Mouse (Mus musculus): ENCODE measurements at regions not wholly inside any gene's neighbourhood (a gene's known extent, or its start where the extent isn't known, plus 50 kb on each side); places are given as distances from the start of the nearest gene placed in this dataset.

- peak; percentile 33; the same call in 1 of the 2 replicates for TF ChIP-seq JUND (conservative IDR thresholded peaks at IDR 0.05; ENCODE audit: low read depth, low read length)
- TF ChIP-seq JUN (IDR thresholded peaks at IDR 0.05; ENCODE audit: insufficient read depth, low read depth, low read length), result peak; percentile 37; the same call in 1 of the 2 replicates
- TF ChIP-seq RCOR1 (conservative IDR thresholded peaks at IDR 0.05; ENCODE audit: low read depth, low read length), result 0 out of 2 replicates have a peak, but pooled peaks have one; percentile 20
- TF ChIP-seq SIN3A (IDR thresholded peaks at IDR 0.05; ENCODE audit: low read length), result peak; percentile 73; the same call in 1 of the 2 replicates
Observed at GRCm38 (mm10) chr6:68632309-68632708, 1096.7 kb upstream of the Tacstd2 start (continued).

GRCm38 (mm10) chr6:68631787-68632186, 1096.2 kb upstream of the Tacstd2 start:
- Histone ChIP-seq H3K4me3 (replicated peaks in 1 of 3; ENCODE audit: low read depth in 2 of 3, low read length in 2 of 3, poor library complexity in 1 of 3) (peak overlapping the region; percentile 53 to 87 (median 74)), H3K36me3 (replicated peaks in 1 of 2; ENCODE audit: control insufficient read depth in 1 of 2, insufficient read depth in 1 of 2, low read length in 1 of 2) (no peaks in the 10 kb centered on the region), H3K9ac (ENCODE audit: insufficient read depth, low read depth) (peak overlapping the region; percentile 90), H3K27me3 (replicated peaks) (no peaks in the 10 kb centered on the region), H3K4me2 (ENCODE audit: insufficient read depth, low read depth, poor library complexity, severe bottlenecking) (peak overlapping the region; percentile 38; the same call in 1 of the 2 replicates), H3K27ac (ENCODE audit: insufficient read depth, low read depth) (peak overlapping the region; percentile 96), H3K79me2 (replicated peaks; ENCODE audit: control insufficient read depth, extremely low read depth, insufficient read depth, poor library complexity, severe bottlenecking) (no peaks in the 10 kb centered on the region), H3K9me3 (replicated peaks; ENCODE audit: low read length) (no peaks in the 10 kb centered on the region), H3K4me1 (ENCODE audit: control insufficient read depth in 1 of 2, insufficient read depth in 2 of 2) (peaks cover 0 to 10% of the 10 kb centered on the region in 2 experiments; a peak in 2 of 4 replicates)
- dilution Hi-C loops (cut with MboI; ENCODE audit: extremely low pct_ligation_motif_present, extremely low pct_unique_long_range_greater_than_20kb, low sequenced_read_pairs), result no loop called here
- in situ Hi-C loops (cut with MboI; ENCODE audit: low pct_ligation_motif_present, low pct_unique_long_range_greater_than_20kb, low sequenced_read_pairs), result no loop called here
- DNase-seq (ENCODE audit: extremely low read depth), result peak; percentile 79
- TF ChIP-seq TCF12 (IDR thresholded peaks at IDR 0.05; ENCODE audit: low read depth, low read length), result peak; percentile 62
- no peak for TF ChIP-seq NELFE (IDR thresholded peaks at IDR 0.05; ENCODE audit: low read depth, low read length)
- TF ChIP-seq JUN (IDR thresholded peaks at IDR 0.05; ENCODE audit: insufficient read depth, low read depth, low read length), result peak; percentile 24; the same call in 1 of the 2 replicates
- TF ChIP-seq MYC (IDR thresholded peaks at IDR 0.05; ENCODE audit: low read depth, low read length), result no peak
- TF ChIP-seq MEF2A (IDR thresholded peaks at IDR 0.05; ENCODE audit: borderline replicate concordance, low read depth, low read length), result peak; percentile 35; the same call in 1 of the 2 replicates
- peak; percentile 72 for TF ChIP-seq EP300 (IDR thresholded peaks at IDR 0.05; ENCODE audit: low read length)
- TF ChIP-seq ETS1 (conservative IDR thresholded peaks at IDR 0.05; ENCODE audit: low read depth, low read length), result peak; percentile 44
- TF ChIP-seq MAZ (IDR thresholded peaks at IDR 0.05; ENCODE audit: low read depth, low read length), result no peak

GRCm38 (mm10) chr6:68606033-68606432, 1070.4 kb upstream of the Tacstd2 start:
- dilution Hi-C loops (cut with MboI; ENCODE audit: extremely low pct_ligation_motif_present, extremely low pct_unique_long_range_greater_than_20kb, low sequenced_read_pairs), result no loop called here

More at GRCm38 (mm10) chr6:68606033-68606432, 1070.4 kb upstream of the Tacstd2 start:
- Histone ChIP-seq H3K9me3 (replicated peaks; ENCODE audit: low read length) (no peaks in the 10 kb centered on the region), H3K9ac (ENCODE audit: insufficient read depth, low read depth) (no peak overlapping the region), H3K4me3 (replicated peaks in 1 of 3; ENCODE audit: low read depth in 2 of 3, low read length in 2 of 3, poor library complexity in 1 of 3) (no peak overlapping the region), H3K4me2 (ENCODE audit: insufficient read depth, low read depth, poor library complexity, severe bottlenecking) (no peak overlapping the region), H3K36me3 (replicated peaks in 1 of 2; ENCODE audit: control insufficient read depth in 1 of 2, insufficient read depth in 1 of 2, low read length in 1 of 2) (no peaks in the 10 kb centered on the region), H3K4me1 (ENCODE audit: control insufficient read depth in 1 of 2, insufficient read depth in 2 of 2) (no peaks in the 10 kb centered on the region), H3K27ac (ENCODE audit: insufficient read depth, low read depth) (no peak overlapping the region), H3K79me2 (replicated peaks; ENCODE audit: control insufficient read depth, extremely low read depth, insufficient read depth, poor library complexity, severe bottlenecking) (no peaks in the 10 kb centered on the region), H3K27me3 (replicated peaks) (no peaks in the 10 kb centered on the region)
- DNase-seq (ENCODE audit: extremely low read depth), result no peak
- TF ChIP-seq SMC3 (IDR thresholded peaks at IDR 0.05; ENCODE audit: low read depth, low read length) (peak; percentile 59), RAD21 (IDR thresholded peaks at IDR 0.05; ENCODE audit: low read depth, low read length) (peak; percentile 58), CTCF (conservative IDR thresholded peaks at IDR 0.05 in 1 of 2, IDR thresholded peaks at IDR 0.05 in 1 of 2; ENCODE audit: low read depth in 2 of 2, low read length in 2 of 2) (peak; percentile 17 to 70; a peak in 2 of 4 replicates), MAFK (IDR thresholded peaks at IDR 0.05; ENCODE audit: insufficient replicate concordance, low read length) (no peak), ZC3H11A (IDR thresholded peaks at IDR 0.05; ENCODE audit: low read depth, low read length) (no peak)
- in situ Hi-C loops (cut with MboI; ENCODE audit: low pct_ligation_motif_present, low pct_unique_long_range_greater_than_20kb, low sequenced_read_pairs), result loop anchor here (25.0 kb wide), 1 partner anchor 394 kb away; no protein-coding TSS in a partner anchor

All from CH12.LX (cell line).